In the genomic region with DNA sequence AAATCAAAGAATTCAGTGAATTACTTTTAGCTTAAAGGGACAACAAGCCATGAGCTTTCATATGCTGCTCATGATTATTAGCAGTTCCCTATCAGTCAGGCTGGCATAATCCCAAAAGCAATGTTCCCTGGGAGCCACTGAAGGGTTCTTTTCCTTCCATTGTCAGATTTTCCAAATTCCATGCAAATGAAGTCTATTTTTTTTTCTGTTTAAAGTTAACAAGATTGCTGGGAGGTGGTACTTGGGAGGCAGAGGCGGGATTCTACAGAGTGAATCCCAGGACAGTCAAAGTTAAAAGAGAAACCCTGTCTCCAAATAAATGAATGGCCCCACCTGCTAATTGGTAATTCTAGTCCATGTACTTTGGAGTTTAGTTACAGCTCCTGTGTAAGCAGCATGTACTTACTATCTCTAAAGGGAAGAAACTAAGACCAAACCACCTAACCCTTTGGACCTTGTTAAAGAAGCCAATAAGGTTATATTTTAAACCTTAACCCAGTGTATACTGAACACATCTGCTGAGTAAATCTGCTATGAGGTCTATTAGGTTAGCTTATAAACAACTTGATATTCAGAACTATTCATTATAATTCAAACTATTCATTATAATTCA, we compare ENCODE assay signal across 16 mouse cellular contexts. TPM values are rescaled to one million over a fixed set of nuclear protein-coding genes. Genes with fewer than 3 reads are reported as not detected.
A peak's percentile ranks its signal among the peaks of the same experiment; 100 is the strongest.
DNase-seq lines count a peak whose midpoint lies in the region; ATAC-seq and TF ChIP-seq lines count a peak whose summit lies in the region.
"Had no signal": no experiment of that assay in that cellular context is flagged by ENCODE, and none has a peak within 500 bp of the region (broad histone marks: within the 10 kb centered on the region; RNA-seq: fewer than 3 reads in every experiment).

No protein-coding gene starts in this region.

- H3K4me1 ChIP-seq in kidney, adult 2 months (ENCODE audit: control insufficient read depth, insufficient read depth, low read length) = 0 out of 2 replicates have a peak, but pooled peaks cover 4% of the 10 kb centered on the region
- H3K4me1 ChIP-seq in kidney, embryonic 15.5 days = no peaks in the 10 kb centered on the region
- peaks cover 5 to 25% of the 10 kb centered on the region in 2 experiments for H3K4me1 ChIP-seq in MEL (ENCODE audit: control insufficient read depth in 1 of 2, insufficient read depth in 2 of 2, low read length in 2 of 2)
- no peaks in the 10 kb centered on the region for H3K4me1 ChIP-seq in intestine, embryonic 16.5 days (ENCODE audit: control insufficient read depth, insufficient read depth, low read length)
- H3K4me1 ChIP-seq: limb, embryonic 13.5 days; neural tube, embryonic 15.5 days had no signal

- H3K27me3 ChIP-seq in kidney, adult 2 months (replicated peaks; ENCODE audit: control insufficient read depth, insufficient read depth, low read length) = no peaks in the 10 kb centered on the region
- H3K27me3 ChIP-seq in kidney, embryonic 15.5 days = no peaks in the 10 kb centered on the region
- H3K27me3 ChIP-seq in MEL (ENCODE audit: control insufficient read depth in 1 of 2, insufficient read depth in 2 of 2, low read length in 2 of 2) = no peaks in the 10 kb centered on the region
- H3K27me3 ChIP-seq in intestine, embryonic 16.5 days (replicated peaks; ENCODE audit: control insufficient read depth, insufficient read depth, low read length) = no peaks in the 10 kb centered on the region
- H3K27me3 ChIP-seq: limb, embryonic 13.5 days; neural tube, embryonic 15.5 days had no signal

- no peak overlapping the region for H3K4me2 ChIP-seq in kidney, embryonic 15.5 days
- no peak overlapping the region for H3K4me2 ChIP-seq in intestine, embryonic 16.5 days (ENCODE audit: low read depth, low read length)
- H3K4me2 ChIP-seq: hindbrain, embryonic 14.5 days; limb, embryonic 13.5 days; neural tube, embryonic 15.5 days had no signal

- peak; percentile 82 for DNase-seq in kidney, adult 2 months
- no peak for DNase-seq in MEL (ENCODE audit: low read depth, low spot score)
- DNase-seq in lung, postnatal 14 days = peak; percentile 10
- DNase-seq in adipocyte (ENCODE audit: low spot score) = no peak
- DNase-seq in gastrocnemius, postnatal 25 days = no peak
- DNase-seq in gastrocnemius, adult 2 months = no peak
- DNase-seq: cerebellum, adult 18-20 months; liver, postnatal 0 days; retina, postnatal 1 day had no signal

- peaks cover 4% of the 10 kb centered on the region for H3K36me3 ChIP-seq in kidney, adult 2 months (ENCODE audit: control insufficient read depth, insufficient read depth, low read length)
- peaks cover 60% of the 10 kb centered on the region for H3K36me3 ChIP-seq in kidney, embryonic 15.5 days
- peaks cover 63 to 69% of the 10 kb centered on the region in 2 experiments for H3K36me3 ChIP-seq in MEL (ENCODE audit: control insufficient read depth in 1 of 2, insufficient read depth in 2 of 2, low read length in 2 of 2)
- peaks cover 5% of the 10 kb centered on the region for H3K36me3 ChIP-seq in intestine, embryonic 16.5 days (ENCODE audit: control insufficient read depth, insufficient read depth, low read length)

- H3K27ac ChIP-seq in kidney, adult 2 months (ENCODE audit: insufficient read depth, low read depth, low read length) = no peak overlapping the region
- H3K27ac ChIP-seq in kidney, embryonic 15.5 days = no peak overlapping the region
- no peak overlapping the region for H3K27ac ChIP-seq in MEL (ENCODE audit: control insufficient read depth, low read depth, low read length)
- H3K27ac ChIP-seq in intestine, embryonic 16.5 days (ENCODE audit: low read length) = no peak overlapping the region; the same call in 1 of the 2 replicates
- H3K27ac ChIP-seq in gastrocnemius, adult 2 months = no peak overlapping the region
- H3K27ac ChIP-seq: forebrain, embryonic 10.5 days; hindbrain, embryonic 14.5 days; left cerebral cortex, adult 2 months; limb, embryonic 13.5 days; neural tube, embryonic 15.5 days had no signal

- TF ChIP-seq EP300 in MEL (IDR thresholded peaks at IDR 0.05; ENCODE audit: low read depth in 1 of 2, low read length in 2 of 2) = no peak

- no peak for TF ChIP-seq POLR2A in kidney, adult 2 months (IDR thresholded peaks at IDR 0.05; ENCODE audit: low read depth, low read length)
- no peak for TF ChIP-seq POLR2A in MEL (IDR thresholded peaks at IDR 0.05; ENCODE audit: control insufficient read depth in 1 of 2, insufficient read depth in 1 of 2, low read depth in 1 of 2, low read length in 2 of 2, poor library complexity in 1 of 2)

- no peak overlapping the region for H3K9ac ChIP-seq in kidney, embryonic 15.5 days
- no peak overlapping the region for H3K9ac ChIP-seq in MEL (ENCODE audit: control insufficient read depth, low read depth, low read length, poor library complexity, severe bottlenecking)
- no peak overlapping the region for H3K9ac ChIP-seq in intestine, embryonic 16.5 days (ENCODE audit: low read depth, low read length)
- H3K9ac ChIP-seq: hindbrain, embryonic 14.5 days; limb, embryonic 13.5 days; liver, postnatal 0 days; neural tube, embryonic 15.5 days had no signal

- TF ChIP-seq RAD21 in MEL (IDR thresholded peaks at IDR 0.05; ENCODE audit: low read depth, low read length) = no peak

- H3K9me3 ChIP-seq in kidney, embryonic 15.5 days (replicated peaks) = no peaks in the 10 kb centered on the region
- H3K9me3 ChIP-seq in MEL (replicated peaks; ENCODE audit: insufficient read depth, low read length) = no peaks in the 10 kb centered on the region
- H3K9me3 ChIP-seq in intestine, embryonic 16.5 days (ENCODE audit: control insufficient read depth, low read length) = no peaks in the 10 kb centered on the region
- H3K9me3 ChIP-seq: forebrain, embryonic 10.5 days; limb, embryonic 13.5 days; neural tube, embryonic 15.5 days had no signal

- intact Hi-C loops in gastrocnemius, adult 2 months (cut with DNase I) = no loop called here

- ATAC-seq in kidney, embryonic 15.5 days (replicated peaks; ENCODE audit: low FRiP score) = no peak
- peak; percentile 87 for ATAC-seq in intestine, embryonic 16.5 days
- ATAC-seq: liver, postnatal 0 days had no signal

- H3K4me3 ChIP-seq in kidney, adult 2 months (ENCODE audit: insufficient read depth, low read depth, low read length) = no peak overlapping the region
- H3K4me3 ChIP-seq in kidney, embryonic 15.5 days (replicated peaks) = no peak overlapping the region
- H3K4me3 ChIP-seq in MEL (ENCODE audit: control insufficient read depth in 1 of 2, insufficient read depth in 1 of 2, low read depth in 2 of 2, low read length in 2 of 2) = no peak overlapping the region
- no peak overlapping the region for H3K4me3 ChIP-seq in intestine, embryonic 16.5 days (ENCODE audit: low read length)
- H3K4me3 ChIP-seq in gastrocnemius, adult 2 months = no peak overlapping the region
- H3K4me3 ChIP-seq: forebrain, embryonic 10.5 days; left cerebral cortex, adult 2 months; limb, embryonic 13.5 days; neural tube, embryonic 15.5 days had no signal

- no peak for TF ChIP-seq CTCF in kidney, adult 2 months (conservative IDR thresholded peaks at IDR 0.05; ENCODE audit: insufficient read depth, insufficient read length, low read depth, low read length)
- no peak for TF ChIP-seq CTCF in MEL (IDR thresholded peaks at IDR 0.05 in 2 of 3, conservative IDR thresholded peaks at IDR 0.05 in 1 of 3; ENCODE audit: control insufficient read depth in 1 of 3, insufficient read depth in 1 of 3, low read depth in 2 of 3, low read length in 3 of 3, poor library complexity in 1 of 3, severe bottlenecking in 1 of 3)
- TF ChIP-seq CTCF in gastrocnemius, adult 2 months (IDR thresholded peaks at IDR 0.05) = no peak

- peaks cover 21% of the 10 kb centered on the region for H3K79me2 ChIP-seq in MEL (ENCODE audit: control insufficient read depth, insufficient read depth, low read length, poor library complexity)

- 37% methylated on average over 1 of the region's 1 CpGs for WGBS in kidney, adult 2 months
- WGBS in kidney, embryonic 15.5 days = 90% methylated on average over 1 of the region's 1 CpGs
- WGBS in intestine, embryonic 16.5 days = 70% methylated on average over 1 of the region's 1 CpGs

TF ChIP-seq in MEL, 35 proteins besides CTCF, POLR2A, EP300 and RAD21:
- TF ChIP-seq MYC (IDR thresholded peaks at IDR 0.05; ENCODE audit: low read depth, low read length) = no peak
- TF ChIP-seq POLR2AphosphoS2 (IDR thresholded peaks at IDR 0.05; ENCODE audit: low read length) = 0 out of 2 replicates have a peak, but pooled peaks have one; percentile 38
- TF ChIP-seq CHD2 (IDR thresholded peaks at IDR 0.05; ENCODE audit: low read length) = no peak
- TF ChIP-seq RCOR1 (IDR thresholded peaks at IDR 0.05; ENCODE audit: low read depth, low read length) = no peak

RNA-seq across cellular contexts. Expression of gene Fam8a1, which starts 26.1 kb away (rescaled TPM):
- polyA plus RNA-seq in kidney, adult 2 months (2012; rRNA removed) = 20.4 and 21.5 TPM in 2 replicates
- polyA plus RNA-seq in kidney, embryonic 15.5 days (2015; fragmentation: Nextera tagmentation; extraction: Ambion mirVana) = 10.6 and 12.2 TPM in 2 replicates
- total RNA-seq in MEL (2012; rRNA removed) = 7.5 and 8.4 TPM in 2 replicates
- 10 to 100 TPM in 1 of 2 experiments, not detected in 1; 16.5 TPM for polyA plus RNA-seq in MEL (2012; ENCODE audit: insufficient read depth in 1 of 2, insufficient read length in 2 of 2, low read depth in 1 of 2, low replicate concordance in 2 of 2, missing spikeins in 1 of 2)
- polyA plus RNA-seq in intestine, embryonic 16.5 days (2015; fragmentation: Nextera tagmentation; extraction: Ambion mirVana) = 4.6 and 5.9 TPM in 2 replicates
- 10 to 100 TPM; 21.3 to 21.9 TPM for total RNA-seq in gastrocnemius, postnatal 25 days (2021)
- total RNA-seq in gastrocnemius, adult 2 months (2021) = 10 to 100 TPM; 29.7 to 34.3 TPM

RNA-seq across cellular contexts. Expression of gene Nup153, which starts 32.3 kb away (rescaled TPM):
- polyA plus RNA-seq in kidney, adult 2 months (2012; rRNA removed) = 38.2 and 42.0 TPM in 2 replicates
- polyA plus RNA-seq in kidney, embryonic 15.5 days (2015; fragmentation: Nextera tagmentation; extraction: Ambion mirVana) = 24.9 and 27.8 TPM in 2 replicates
- 64.6 and 66.1 TPM in 2 replicates for total RNA-seq in MEL (2012; rRNA removed)
- 100 to 1,000 TPM in 1 of 2 experiments, 10 to 100 TPM in 1; 82.8 to 221 TPM for polyA plus RNA-seq in MEL (2012; ENCODE audit: insufficient read depth in 1 of 2, insufficient read length in 2 of 2, low read depth in 1 of 2, low replicate concordance in 2 of 2, missing spikeins in 1 of 2)
- 12.1 and 14.5 TPM in 2 replicates for polyA plus RNA-seq in intestine, embryonic 16.5 days (2015; fragmentation: Nextera tagmentation; extraction: Ambion mirVana)
- total RNA-seq in gastrocnemius, postnatal 25 days (2021) = 10 to 100 TPM; 31.3 to 40.2 TPM
- total RNA-seq in gastrocnemius, adult 2 months (2021) = 10 to 100 TPM; 46.5 to 49.7 TPM

Comparison
In these comparisons a context has a peak if more than half of its experiments do, and no peak if none do; other contexts are left out.
1. DNase-seq: peak in kidney, adult 2 months (single experiment) and lung, postnatal 14 days (single experiment); none in MEL (single experiment), adipocyte (single experiment), gastrocnemius, postnatal 25 days (single experiment) and gastrocnemius, adult 2 months (single experiment).